Mouse (Mus musculus) MEL (cell line): ENCODE results near the gene 1700020D05Rik.

Experiments
- BHLHE40 ChIP-seq: IDR thresholded peaks from 2 replicates; pipeline ENCODE4 v1.6.1; 2012; ENCODE audit warnings: low read depth, mild to moderate bottlenecking, inconsistent platforms, low read length, improper control_type of control experiment, borderline replicate concordance
- CTCF ChIP-seq, 3 experiments: IDR thresholded peaks in 2 of 3; conservative IDR thresholded peaks in 1 of 3; 2 replicates each; pipeline ENCODE4 v1.5.1; 2011 to 2012; ENCODE audit warnings: low read length in 3 of 3, low read depth in 2 of 3, mild to moderate bottlenecking in 2 of 3, improper control_type of control experiment in 1 of 3, inconsistent platforms in 1 of 3, mixed read lengths in 1 of 3, moderate library complexity in 1 of 3; ENCODE audit not compliant: control insufficient read depth in 1 of 3, insufficient read depth in 1 of 3, poor library complexity in 1 of 3, severe bottlenecking in 1 of 3
- EP300 ChIP-seq, 2 experiments: IDR thresholded peaks; 2 replicates each; pipeline ENCODE4 v1.6.1; 2011; ENCODE audit warnings: improper control_type of control experiment in 2 of 2, low read length in 2 of 2, low read depth in 1 of 2, mild to moderate bottlenecking in 1 of 2
- ETS1 ChIP-seq: IDR thresholded peaks from 2 replicates; pipeline ENCODE4 v1.6.1; 2012; ENCODE audit warnings: low read depth, mild to moderate bottlenecking, inconsistent platforms, low read length, improper control_type of control experiment, moderate library complexity
- JUND ChIP-seq: IDR thresholded peaks from 2 replicates; pipeline ENCODE4 v1.6.1; 2011; ENCODE audit warnings: low read depth, mild to moderate bottlenecking, improper control_type of control experiment, low read length
- MAFK ChIP-seq: IDR thresholded peaks from 2 replicates; pipeline ENCODE4 v1.6.1; 2011; ENCODE audit warnings: low read depth, mild to moderate bottlenecking, low read length, improper control_type of control experiment, borderline replicate concordance
- NRF1 ChIP-seq: IDR thresholded peaks from 2 replicates; pipeline ENCODE4 v1.6.1; 2014; ENCODE audit warnings: low read depth, mild to moderate bottlenecking, inconsistent platforms, low read length, improper control_type of control experiment, moderate library complexity; ENCODE audit not compliant: poor library complexity, insufficient read depth, severe bottlenecking
- POLR2A ChIP-seq, 2 experiments: IDR thresholded peaks; 2 replicates each; pipeline ENCODE4 v1.6.1; 2011 to 2012; ENCODE audit warnings: low read length in 2 of 2, mild to moderate bottlenecking in 2 of 2, control low read depth in 1 of 2, improper control_type of control experiment in 1 of 2, low read depth in 1 of 2, moderate library complexity in 1 of 2; ENCODE audit not compliant: control insufficient read depth in 1 of 2, insufficient read depth in 1 of 2, poor library complexity in 1 of 2
- SIN3A ChIP-seq: IDR thresholded peaks from 2 replicates; pipeline ENCODE4 v1.6.1; 2012; ENCODE audit warnings: low read length, improper control_type of control experiment, inconsistent platforms
- TAL1 ChIP-seq: IDR thresholded peaks from 2 replicates; pipeline ENCODE4 v1.6.1; 2012; ENCODE audit warnings: mild to moderate bottlenecking, inconsistent platforms, low read length, moderate library complexity, mixed read lengths
- UBTF ChIP-seq: IDR thresholded peaks from 2 replicates; pipeline ENCODE4 v1.6.1; 2012; ENCODE audit warnings: low read depth, mild to moderate bottlenecking, inconsistent platforms, low read length, improper control_type of control experiment, moderate library complexity, borderline replicate concordance; ENCODE audit not compliant: insufficient read depth
- ZC3H11A ChIP-seq: IDR thresholded peaks from 2 replicates; pipeline ENCODE4 v1.6.1; 2012; ENCODE audit warnings: low read depth, mild to moderate bottlenecking, inconsistent platforms, low read length, improper control_type of control experiment

DNA sequence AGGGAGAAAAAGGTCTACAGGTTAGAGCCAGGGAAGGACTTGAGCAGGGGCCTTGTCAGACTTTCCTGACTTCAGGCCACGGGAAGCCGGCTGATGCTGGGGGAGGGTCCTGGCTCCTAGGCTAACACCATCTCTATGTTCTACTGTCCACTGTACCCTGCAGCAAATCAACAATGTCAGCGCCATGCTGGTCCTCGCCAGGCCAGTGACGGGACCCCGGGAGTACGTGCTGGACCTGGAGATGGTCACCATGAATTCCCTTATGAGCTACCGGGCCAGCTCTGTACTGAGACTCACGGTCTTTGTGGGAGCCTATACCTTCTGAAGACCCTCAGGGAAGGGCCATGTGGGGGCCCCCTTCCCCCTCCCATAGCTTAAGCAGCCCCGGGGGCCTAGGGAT, 22.2 kb downstream of the 1700020D05Rik start:
- no peak for TF ChIP-seq NRF1
- TF ChIP-seq BHLHE40, result no peak
- TF ChIP-seq ZC3H11A, result no peak
- TF ChIP-seq CTCF (IDR thresholded peaks at IDR 0.05 in 2 of 3, conservative IDR thresholded peaks at IDR 0.05 in 1 of 3; ENCODE audit: control insufficient read depth in 1 of 3, insufficient read depth in 1 of 3, low read depth in 2 of 3, low read length in 3 of 3, poor library complexity in 1 of 3, severe bottlenecking in 1 of 3), result no peak
- no peak for TF ChIP-seq JUND
- no peak for TF ChIP-seq SIN3A
- TF ChIP-seq POLR2A (IDR thresholded peaks at IDR 0.05; ENCODE audit: control insufficient read depth in 1 of 2, insufficient read depth in 1 of 2, low read depth in 1 of 2, low read length in 2 of 2, poor library complexity in 1 of 2), result no peak
- no peak for TF ChIP-seq EP300 (IDR thresholded peaks at IDR 0.05; ENCODE audit: low read depth in 1 of 2, low read length in 2 of 2)
- TF ChIP-seq MAFK, result no peak
- no peak for TF ChIP-seq TAL1
- no peak for TF ChIP-seq UBTF
- no peak for TF ChIP-seq ETS1
